Mouse (Mus musculus): Measurements from ENCODE around the gene Gm16429. TPM values are rescaled to one million over a fixed set of nuclear protein-coding genes. Genes with fewer than 3 reads are reported as not detected.
"Not testable (repeated sequence)": the region's sequence is repeated elsewhere in the genome, so short reads cannot be mapped to it uniquely, and the experiment has no call there.

The Gm16429 gene
- polyA plus RNA-seq (2015; fragmentation: Nextera tagmentation; extraction: Ambion mirVana): not detected in 2 replicates

DNA sequence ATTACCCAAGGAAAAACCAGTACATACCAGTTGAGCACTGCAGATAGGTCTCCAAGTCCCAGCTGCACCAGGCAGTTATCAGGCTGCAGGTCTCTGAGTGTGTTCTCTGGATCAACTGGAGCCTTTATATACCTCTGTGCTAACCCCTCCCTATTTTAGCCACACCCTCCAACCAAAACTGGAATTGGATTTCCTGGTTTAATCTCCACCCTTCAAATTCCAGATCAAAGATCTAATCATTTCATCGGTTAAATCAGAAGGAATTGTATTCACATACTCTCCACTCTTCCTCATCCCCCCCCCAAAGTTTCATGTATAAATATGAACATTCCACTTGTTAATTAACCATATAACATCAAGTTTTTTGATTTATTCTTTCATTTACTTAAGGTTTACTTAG, at the start of gene Gm16429:
Gm16429 (minus strand) TSS at position 101 of the 400 bp plus-strand sequence.
- H3K27ac ChIP-seq; ATAC-seq (ENCODE audit: borderline replicate concordance, extremely low read depth, low FRiP score, low TSS enrichment); H3K4me1 ChIP-seq; H3K36me3 ChIP-seq; H3K27me3 ChIP-seq; H3K4me3 ChIP-seq; H3K9me3 ChIP-seq; H3K9ac ChIP-seq; H3K4me2 ChIP-seq: not testable (repeated sequence)
- no CpG with 5 or more reads among the region's 1 CpGs for WGBS

Other genes starting within 250 kb of the Gm16429 start
- gene Gm7792, start 85.3 kb downstream of the Gm16429 start, polyA plus RNA-seq (2015; fragmentation: Nextera tagmentation; extraction: Ambion mirVana): not detected in 2 replicates
- not detected in 2 replicates for gene BC061212, start 141.5 kb upstream of the Gm16429 start, polyA plus RNA-seq (2015; fragmentation: Nextera tagmentation; extraction: Ambion mirVana)
- gene Gm6351, start 147.3 kb upstream of the Gm16429 start, polyA plus RNA-seq (2015; fragmentation: Nextera tagmentation; extraction: Ambion mirVana): not detected in 2 replicates